Mouse (Mus musculus): Measurements from ENCODE around the gene Ino80e. TPM values are rescaled to one million over a fixed set of nuclear protein-coding genes. Genes with fewer than 3 reads are reported as not detected.
"Not testable (repeated sequence)": the region's sequence is repeated elsewhere in the genome, so short reads cannot be mapped to it uniquely, and the experiment has no call there.

Ino80e gene
- total RNA-seq (2022), result 10 to 100 TPM in 3 of 4 experiments, 1 to 10 TPM in 1; 10.0 to 11.1 (median 10.5) TPM

DNA sequence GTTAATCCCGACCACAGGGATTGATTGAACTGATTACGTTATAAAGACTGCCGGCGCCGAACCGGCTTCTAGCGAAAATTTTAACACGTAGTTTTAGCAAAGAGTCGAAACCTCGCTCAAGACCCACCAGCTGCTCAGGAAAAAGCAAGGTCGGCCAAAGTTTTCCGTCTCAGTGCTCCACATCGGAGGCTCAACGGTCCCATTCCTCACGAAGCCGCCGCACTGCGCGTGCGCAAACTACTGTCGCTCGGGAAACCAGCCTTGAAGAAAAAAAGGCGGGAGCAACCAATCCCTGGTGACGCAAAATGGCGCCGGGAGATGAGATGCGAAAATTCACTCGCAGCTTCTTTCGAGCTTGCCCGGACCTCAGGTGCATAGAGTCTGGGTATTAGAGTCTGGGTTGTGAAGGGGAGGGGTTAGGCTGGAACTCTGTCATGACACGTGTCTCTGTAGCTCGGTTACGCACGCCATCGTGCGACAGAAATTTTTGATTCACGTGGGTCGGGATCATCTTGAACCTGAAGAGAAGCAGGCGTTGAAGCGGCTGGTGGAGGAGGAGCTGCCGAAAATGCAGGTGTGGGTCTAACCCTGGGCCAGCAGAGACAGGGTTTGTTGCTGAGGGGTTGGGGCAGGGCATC lies at the start of gene Ino80e:
Gene Ino80e (minus strand): TSS at position 231 of the 638 bp plus-strand sequence.
- DNase-seq (ENCODE audit: low spot score in 2 of 2), result peak; percentile 85 to 91

- DNase-seq (ENCODE audit: low spot score in 2 of 2), result no peak
Measured at GRCm38 (mm10) chr7:126905590-126905989, 43.4 kb upstream of the Ino80e start.

GRCm38 (mm10) chr7:126899781-126900180 lies 37.6 kb upstream of the Ino80e start:
- DNase-seq (ENCODE audit: low spot score in 2 of 2), result not testable (repeated sequence)

DNA sequence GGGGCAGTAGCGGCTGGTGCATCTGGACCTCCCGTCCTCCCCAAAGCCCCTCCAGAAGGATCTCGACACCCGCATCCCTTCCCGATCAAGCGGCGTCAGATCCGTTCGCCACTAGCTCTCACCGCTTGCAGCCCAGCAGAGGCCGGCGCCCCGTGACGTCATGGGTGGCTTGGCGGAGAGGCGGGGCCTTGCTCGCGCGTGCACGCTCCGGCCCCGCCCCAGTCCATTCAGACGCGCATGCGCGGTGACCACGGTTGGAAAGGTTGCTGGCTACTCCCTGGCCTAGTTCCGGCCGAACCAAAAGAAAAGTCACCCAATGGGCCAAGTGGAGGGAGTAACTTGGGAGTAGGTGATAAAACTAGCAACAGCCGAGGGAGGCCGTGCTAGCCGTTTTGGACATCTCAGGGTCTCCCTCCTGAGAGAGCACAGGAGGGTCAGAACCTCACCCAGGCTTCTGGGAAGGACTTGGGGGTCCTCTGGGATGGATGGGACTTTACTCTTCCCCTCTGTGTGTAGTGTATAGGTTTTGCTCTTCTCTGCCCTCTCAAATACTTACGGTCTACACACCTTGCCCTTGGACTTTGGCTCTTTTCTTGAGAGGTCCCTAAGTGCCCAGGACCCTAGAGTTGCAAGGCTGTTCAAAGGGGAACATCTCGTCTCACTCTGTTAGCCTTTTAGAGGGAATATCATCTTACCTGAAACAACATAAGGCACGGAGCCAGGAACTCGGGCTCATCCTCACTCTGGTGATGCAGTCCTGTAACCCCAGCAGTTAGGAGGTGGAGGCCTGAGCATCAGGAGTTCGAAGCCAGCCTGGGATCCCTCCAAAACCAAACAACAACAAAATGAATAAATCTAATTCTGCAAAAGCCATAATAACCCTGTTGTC lies 36.2 kb upstream of the Ino80e start:
- peak; percentile 91 to 93 for DNase-seq (ENCODE audit: low spot score in 2 of 2)

- DNase-seq (ENCODE audit: low spot score in 2 of 2), result no peak
Measured at GRCm38 (mm10) chr7:126897390-126898101, 35.4 kb upstream of the Ino80e start.

DNA sequence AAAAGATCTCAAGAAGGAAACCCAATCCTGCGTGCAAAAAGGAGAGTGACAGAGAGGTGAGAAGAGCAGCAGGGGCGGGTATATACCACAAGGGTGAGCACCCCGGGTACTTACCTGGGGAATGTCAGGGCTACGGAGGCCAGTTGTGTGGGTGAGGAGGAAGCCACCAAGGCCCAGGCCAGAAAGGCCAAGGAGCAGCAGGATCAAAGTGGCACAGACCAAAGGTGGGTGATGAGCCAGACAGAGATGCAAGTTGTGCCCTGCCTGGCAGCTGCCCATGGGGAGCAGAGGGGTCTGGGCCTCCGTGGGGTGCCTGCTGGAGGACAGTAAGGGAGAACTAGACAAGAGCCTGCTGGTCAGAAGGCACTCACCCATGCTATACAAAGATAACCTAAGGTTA lies 34.7 kb upstream of the Ino80e start:
- no peak for DNase-seq (ENCODE audit: low spot score in 2 of 2)

GRCm38 (mm10) chr7:126888852-126889251 lies 26.7 kb upstream of the Ino80e start:
- DNase-seq (ENCODE audit: low spot score in 2 of 2), result no peak

DNA sequence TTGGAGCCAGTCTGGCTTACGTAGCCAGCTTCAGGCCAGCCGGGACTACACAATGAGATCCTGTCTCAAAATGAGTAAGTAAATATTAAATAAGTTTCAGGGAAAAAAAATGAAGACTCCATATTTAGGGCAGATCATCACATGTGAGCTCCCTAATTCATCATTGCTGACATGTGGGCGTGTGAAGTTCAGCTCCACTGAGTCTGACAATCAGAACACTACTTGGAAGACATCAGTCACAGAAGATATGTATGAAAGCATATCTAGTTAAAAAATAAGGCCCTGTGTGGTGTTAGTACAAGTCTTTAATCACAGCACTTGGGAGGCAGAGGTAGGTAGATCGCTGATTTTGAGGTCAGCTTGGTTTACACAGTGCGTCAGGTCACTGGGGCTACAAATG lies 25.1 kb upstream of the Ino80e start:
- no peak for DNase-seq (ENCODE audit: low spot score in 2 of 2)

DNA sequence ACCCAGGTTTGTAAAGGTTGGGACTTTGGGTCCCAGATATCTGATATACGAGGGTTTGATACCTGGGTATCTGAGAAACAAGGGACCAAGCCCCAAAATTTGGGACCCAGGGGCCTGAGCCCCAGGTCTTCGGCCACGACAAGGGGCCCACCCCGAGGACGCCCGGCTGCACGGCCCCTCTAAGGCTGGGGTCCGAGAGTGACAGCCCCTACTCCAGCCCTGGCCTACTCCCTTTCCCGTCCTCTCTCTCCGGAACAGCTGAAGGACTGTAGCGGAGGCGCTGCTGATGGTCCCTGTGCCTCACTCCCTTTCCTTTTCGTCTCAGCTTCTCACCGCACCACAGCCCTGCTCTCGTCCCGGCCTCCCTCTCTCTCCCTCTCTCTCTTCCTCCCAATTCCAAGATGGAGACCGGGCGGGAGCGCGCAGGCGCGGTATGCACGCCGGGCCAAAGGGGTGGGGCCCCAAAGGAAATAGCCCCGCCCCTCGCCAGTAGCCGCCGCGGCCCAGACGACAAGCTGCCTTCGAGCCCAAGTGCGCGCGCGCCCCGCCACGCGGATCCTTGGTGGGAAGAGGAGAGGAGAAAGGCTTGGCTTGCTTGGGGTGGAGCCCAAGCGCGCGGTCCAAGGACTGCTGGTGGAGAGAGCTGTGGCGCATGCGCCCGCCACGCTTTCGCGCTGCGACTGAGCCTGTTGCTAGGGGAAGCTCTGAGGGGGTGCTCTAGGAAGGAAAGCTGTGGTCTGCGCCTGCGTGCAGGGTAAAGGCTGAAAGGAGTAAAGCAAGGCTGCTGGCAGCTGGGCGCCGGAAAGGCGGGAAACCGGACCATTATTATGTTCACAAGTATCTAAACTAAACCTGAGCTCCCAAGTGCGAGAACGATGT lies 22.3 kb upstream of the Ino80e start, which contains the start of gene Taok2:
Gene Taok2 (minus strand): TSS at position 418 of the 879 bp plus-strand sequence.
- peak; percentile 94 to 97 for DNase-seq (ENCODE audit: low spot score in 2 of 2)

- DNase-seq (ENCODE audit: low spot score in 2 of 2), result no peak
Measured at GRCm38 (mm10) chr7:126883731-126884181, 21.6 kb upstream of the Ino80e start.

DNA sequence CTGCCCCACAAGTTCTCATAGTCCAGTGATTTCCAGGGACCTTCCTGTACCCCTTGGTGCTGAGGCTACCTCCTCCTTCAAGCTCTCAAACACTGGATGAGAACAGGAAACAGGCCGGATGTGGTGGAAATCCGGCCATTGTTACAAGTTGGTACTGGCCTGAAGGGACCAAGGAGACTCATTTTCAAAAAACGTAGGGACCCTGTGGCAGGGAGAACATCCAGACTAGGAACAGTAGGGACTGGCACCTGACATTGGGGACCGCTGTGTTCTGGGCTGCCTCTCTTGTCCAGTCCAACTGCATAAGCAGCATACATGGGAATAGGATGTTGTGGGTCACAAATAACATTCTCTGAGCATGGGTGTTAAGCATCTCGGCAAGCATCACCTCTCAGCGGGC lies 18.9 kb upstream of the Ino80e start:
- no peak for DNase-seq (ENCODE audit: low spot score in 2 of 2)

- DNase-seq (ENCODE audit: low spot score in 2 of 2), result no peak
Measured at GRCm38 (mm10) chr7:126877239-126877638, 15.1 kb upstream of the Ino80e start.

DNA sequence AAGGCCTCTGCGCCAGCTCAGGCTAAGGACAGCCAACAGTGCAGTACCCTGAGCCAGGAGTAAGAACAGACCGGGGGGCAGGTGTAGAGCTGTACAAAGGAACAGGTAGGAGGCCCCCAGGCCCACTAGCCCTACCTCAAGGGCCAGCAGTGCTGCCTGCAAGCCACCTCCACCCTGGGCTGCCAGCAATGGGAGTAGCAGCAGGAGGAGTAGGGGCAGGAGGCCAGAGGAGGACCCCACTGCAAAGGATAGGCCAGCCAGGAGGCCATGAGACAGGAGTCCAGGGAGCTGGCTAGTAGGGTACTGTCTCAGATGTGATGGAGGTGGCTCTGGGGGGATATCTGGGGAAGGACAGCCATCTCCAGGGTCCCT lies 8.3 kb upstream of the Ino80e start:
- DNase-seq (ENCODE audit: low spot score in 2 of 2), result no peak

DNA sequence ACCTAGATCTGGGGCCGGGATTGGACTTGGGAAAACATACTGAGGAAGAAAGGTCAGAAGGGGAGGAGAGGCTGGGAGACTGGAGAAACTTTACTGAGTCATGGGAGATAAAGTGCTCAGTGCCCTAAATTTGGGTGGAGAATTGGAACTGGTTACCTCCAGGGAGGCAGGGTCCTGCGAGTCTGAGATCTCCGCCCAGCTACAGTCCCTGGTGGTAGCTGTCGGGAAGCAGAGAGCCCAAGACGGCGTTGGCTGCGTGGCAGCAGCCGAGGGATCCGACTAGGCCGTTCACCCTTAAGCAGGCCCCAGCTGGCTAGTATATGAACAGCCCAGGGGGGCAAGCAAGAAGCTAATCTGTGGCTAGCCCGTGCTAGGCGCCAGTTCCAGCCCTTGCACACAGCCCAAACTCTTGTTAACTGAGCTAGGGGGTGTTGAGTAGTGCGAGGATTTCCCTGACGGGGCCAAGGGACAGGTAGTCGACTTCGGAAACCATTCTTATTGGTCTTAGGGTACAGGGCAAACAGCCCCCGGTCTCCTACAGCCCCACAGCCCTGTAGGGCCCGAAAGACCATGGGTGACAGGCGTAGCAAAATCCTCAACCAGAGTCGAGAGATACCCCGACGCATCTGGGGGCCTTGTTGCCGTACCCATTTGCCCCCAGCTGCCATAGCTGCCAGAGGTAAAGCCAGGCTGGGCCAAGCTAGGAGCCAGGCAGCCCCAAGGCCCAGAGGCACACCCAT lies 7.8 kb upstream of the Ino80e start:
- no peak for DNase-seq (ENCODE audit: low spot score in 2 of 2)

GRCm38 (mm10) chr7:126868003-126868402 lies 5.8 kb upstream of the Ino80e start:
- no peak for DNase-seq (ENCODE audit: low spot score in 2 of 2)

DNA sequence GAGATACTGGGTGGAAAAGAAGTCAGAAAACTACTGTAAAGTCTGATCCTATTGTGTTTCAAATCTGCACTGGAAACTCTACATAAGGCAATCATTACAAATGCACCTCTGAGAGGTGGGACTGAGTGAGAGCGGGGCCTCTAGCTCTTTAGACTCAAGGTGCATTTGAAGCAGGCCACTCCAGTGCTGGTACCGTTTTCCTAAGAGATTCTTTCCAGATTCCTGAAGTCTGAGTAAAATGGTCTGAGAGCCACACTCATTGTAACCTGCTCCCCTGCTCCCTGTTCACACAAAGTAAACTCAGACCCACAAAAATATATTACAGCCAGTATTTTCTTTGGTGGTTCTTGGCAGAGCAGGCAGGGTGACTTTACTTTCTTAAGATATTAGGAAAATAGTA lies 5.4 kb upstream of the Ino80e start:
- DNase-seq (ENCODE audit: low spot score in 2 of 2), result no peak

- DNase-seq (ENCODE audit: low spot score in 2 of 2), result no peak
Measured at GRCm38 (mm10) chr7:126863791-126864190, 1.6 kb upstream of the Ino80e start.

GRCm38 (mm10) chr7:126861429-126862130 lies 597 bp downstream of the Ino80e start, which contains the start of gene Hirip3:
Gene Hirip3 (plus strand): TSS chr7:126861972.
- DNase-seq (ENCODE audit: low spot score in 2 of 2), result peak; percentile 89 to 92

DNA sequence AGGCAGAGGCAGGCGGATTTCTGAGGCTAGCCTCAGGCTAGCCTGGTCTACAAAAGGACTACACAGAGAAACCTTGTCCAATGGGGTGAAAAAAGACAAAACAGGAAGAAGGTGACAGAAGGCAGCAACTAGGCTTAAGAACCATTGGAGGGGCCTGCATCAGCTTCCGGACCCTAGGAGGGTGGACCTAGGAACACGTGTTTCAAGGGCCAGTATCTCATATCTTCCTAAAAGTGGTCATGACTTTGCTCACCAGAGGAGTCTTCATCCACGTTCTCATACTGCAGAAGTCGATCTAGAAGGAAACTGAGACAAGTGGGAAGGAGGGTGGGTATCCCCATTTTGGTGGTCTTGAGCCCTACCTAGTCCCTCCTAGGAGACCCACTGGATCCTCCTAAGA lies 1.2 kb downstream of the Ino80e start:
- no peak for DNase-seq (ENCODE audit: low spot score in 2 of 2)
